Mouse (Mus musculus) midbrain, embryonic 13.5 days (tissue): ENCODE data around the gene Duoxa1. TPM values are rescaled to one million over a fixed set of nuclear protein-coding genes. Genes with fewer than 3 reads are reported as not detected.

Experiments used
- ATAC-seq: fragments of 200-750 bp; cut with Nextera tagmentation; 2 replicates; pipeline ENCODE4 v1.8.0; 2017; ENCODE audit warnings: mild to moderate bottlenecking, moderate TSS enrichment, moderate library complexity
- H3K27ac ChIP-seq: fragments of 300-500 bp; sonication (generic); 2 replicates; pipeline ENCODE4 v1.5.1; 2015; ENCODE audit warnings: inconsistent platforms, mild to moderate bottlenecking, moderate library complexity
- H3K27me3 ChIP-seq: fragments of 300-500 bp; sonication (generic); 2 replicates; pipeline ENCODE4 v1.6.1; 2015; ENCODE audit warnings: mild to moderate bottlenecking, inconsistent platforms
- H3K36me3 ChIP-seq: fragments of 300-500 bp; sonication (generic); 2 replicates; pipeline ENCODE4 v1.6.1; 2015; ENCODE audit warnings: mild to moderate bottlenecking, inconsistent platforms
- H3K4me1 ChIP-seq: fragments of 300-500 bp; sonication (generic); replicated peaks from 2 replicates; pipeline ENCODE4 v1.6.1; 2015; ENCODE audit warnings: inconsistent platforms
- H3K4me2 ChIP-seq: fragments of 300-500 bp; sonication (generic); replicated peaks from 2 replicates; pipeline ENCODE4 v1.6.1; 2015; ENCODE audit warnings: moderate library complexity, mild to moderate bottlenecking, inconsistent platforms
- H3K4me3 ChIP-seq: fragments of 300-500 bp; sonication (generic); replicated peaks from 2 replicates; pipeline ENCODE4 v1.5.1; 2015; ENCODE audit warnings: mild to moderate bottlenecking, inconsistent platforms
- H3K9ac ChIP-seq: fragments of 300-500 bp; sonication (generic); replicated peaks from 2 replicates; pipeline ENCODE4 v1.6.1; 2015; ENCODE audit warnings: mild to moderate bottlenecking, inconsistent platforms
- H3K9me3 ChIP-seq: fragments of 300-500 bp; sonication (generic); 2 replicates; pipeline ENCODE4 v1.6.1; 2016; ENCODE audit warnings: mild to moderate bottlenecking, inconsistent platforms
- WGBS: fragments of 180-500 bp; shearing (Covaris S2); methylation state at CpG from one replicate; pipeline ENCODE4 v1.1.7; 2015; 5-methylcytosine and 5-hydroxymethylcytosine counted together
- polyA plus RNA-seq: library from polyadenylated mRNA; unstranded; fragments of >200 nt; fragmentation: Nextera tagmentation; extraction: Ambion mirVana; gene quantifications from 2 replicates; pipeline ENCODE4 v1.2.1, GENCODE M21; 2015

Gene Duoxa1
- polyA plus RNA-seq, 1 experiment from 2014 or later = 0.20 TPM

- Histone ChIP-seq H3K9ac (no peak overlapping the region), H3K4me3 (no peak overlapping the region), H3K9me3 (no peaks in the 10 kb centered on the region), H3K4me1 (no peaks in the 10 kb centered on the region), H3K27ac (no peak overlapping the region), H3K4me2 (no peak overlapping the region), H3K36me3 (no peaks in the 10 kb centered on the region), H3K27me3 (no peaks in the 10 kb centered on the region)
- WGBS = 85% methylated on average over 3 of the region's 3 CpGs
- ATAC-seq = no peak
These were observed 11.1 kb upstream of the Duoxa1 start for GRCm38 (mm10) chr2:122324586-122324985.

GRCm38 (mm10) chr2:122323960-122324359 is 10.4 kb upstream of the Duoxa1 start:
- Histone ChIP-seq H3K27me3 (no peaks in the 10 kb centered on the region), H3K9me3 (no peaks in the 10 kb centered on the region), H3K9ac (no peak overlapping the region), H3K4me2 (no peak overlapping the region), H3K27ac (no peak overlapping the region), H3K36me3 (no peaks in the 10 kb centered on the region), H3K4me1 (no peaks in the 10 kb centered on the region), H3K4me3 (no peak overlapping the region)
- ATAC-seq = no peak
- WGBS = 66% methylated on average over 3 of the region's 3 CpGs

- no peak overlapping the region for H3K4me3 ChIP-seq
- WGBS = 77% methylated on average over 4 of the region's 4 CpGs
- H3K27me3 ChIP-seq = peaks cover 33% of the 10 kb centered on the region
- H3K27ac ChIP-seq = no peak overlapping the region
- H3K4me2 ChIP-seq = no peak overlapping the region
- H3K9me3 ChIP-seq = no peaks in the 10 kb centered on the region
- H3K36me3 ChIP-seq = no peaks in the 10 kb centered on the region
- H3K4me1 ChIP-seq = peaks cover 12% of the 10 kb centered on the region
- ATAC-seq = no peak
- H3K9ac ChIP-seq = no peak overlapping the region
These were observed 3.9 kb upstream of the Duoxa1 start for GRCm38 (mm10) chr2:122317384-122317783.

- no peak for ATAC-seq
- peaks cover 21% of the 10 kb centered on the region for H3K4me1 ChIP-seq
- WGBS = 91% methylated on average over 7 of the region's 7 CpGs
- H3K36me3 ChIP-seq = no peaks in the 10 kb centered on the region
- no peak within 1 kb of the TSS for H3K27ac ChIP-seq
- no peak within 1 kb of the TSS for H3K4me3 ChIP-seq
- no peak within 1 kb of the TSS for H3K4me2 ChIP-seq
- no peaks in the 10 kb centered on the region for H3K9me3 ChIP-seq
- H3K27me3 ChIP-seq = peaks cover 34% of the 10 kb centered on the region
- no peak within 1 kb of the TSS for H3K9ac ChIP-seq
These were observed 1.8 kb upstream of the Duoxa1 start, which contains the start of gene Duox1 for GRCm38 (mm10) chr2:122315372-122315771. Gene Duox1, plus strand, starts transcription at chr2:122315672.

GRCm38 (mm10) chr2:122312722-122313417 is 660 bp downstream of the Duoxa1 start:
- ATAC-seq = peak; percentile 58; the same call in 1 of the 2 replicates
- no peaks in the 10 kb centered on the region for H3K36me3 ChIP-seq
- no peak overlapping the region for H3K9ac ChIP-seq
- no peaks in the 10 kb centered on the region for H3K9me3 ChIP-seq
- H3K27ac ChIP-seq = no peak overlapping the region
- H3K4me3 ChIP-seq = peak overlapping the region; percentile 19
- peaks cover 21% of the 10 kb centered on the region for H3K4me1 ChIP-seq
- 4% methylated on average over 27 of the region's 27 CpGs for WGBS
- peak overlapping the region; percentile 43 for H3K4me2 ChIP-seq
- peaks cover 44% of the 10 kb centered on the region for H3K27me3 ChIP-seq

GRCm38 (mm10) chr2:122311561-122311960 is 2.0 kb downstream of the Duoxa1 start:
- Histone ChIP-seq H3K9ac (no peak overlapping the region), H3K4me2 (no peak overlapping the region), H3K27me3 (peaks cover 50% of the 10 kb centered on the region), H3K36me3 (no peaks in the 10 kb centered on the region), H3K9me3 (no peaks in the 10 kb centered on the region), H3K4me3 (no peak overlapping the region), H3K4me1 (peaks cover 21% of the 10 kb centered on the region), H3K27ac (no peak overlapping the region)
- ATAC-seq = peak; percentile 49; the same call in 1 of the 2 replicates
- 29% methylated on average over 2 of the region's 2 CpGs for WGBS

- peaks cover 64% of the 10 kb centered on the region for H3K27me3 ChIP-seq
- 39% methylated on average over 3 of the region's 3 CpGs for WGBS
- no peak for ATAC-seq
These were observed 3.9 kb downstream of the Duoxa1 start for GRCm38 (mm10) chr2:122309647-122310046.

GRCm38 (mm10) chr2:122306184-122306583 is 7.3 kb downstream of the Duoxa1 start:
- peaks cover 75% of the 10 kb centered on the region for H3K27me3 ChIP-seq
- H3K4me1 ChIP-seq = peaks cover 11% of the 10 kb centered on the region
- H3K9ac ChIP-seq = no peak overlapping the region
- H3K27ac ChIP-seq = no peak overlapping the region
- 79% methylated on average over 4 of the region's 4 CpGs for WGBS
- no peaks in the 10 kb centered on the region for H3K36me3 ChIP-seq
- ATAC-seq = no peak
- H3K4me2 ChIP-seq = no peak overlapping the region
- H3K4me3 ChIP-seq = no peak overlapping the region
- no peaks in the 10 kb centered on the region for H3K9me3 ChIP-seq

More at GRCm38 (mm10) chr2:122309647-122310046, 3.9 kb downstream of the Duoxa1 start:
- no peak overlapping the region for H3K9ac ChIP-seq
- no peak overlapping the region for H3K4me2 ChIP-seq
- no peak overlapping the region for H3K27ac ChIP-seq
- H3K9me3 ChIP-seq = no peaks in the 10 kb centered on the region
- H3K4me3 ChIP-seq = no peak overlapping the region
- H3K4me1 ChIP-seq = peaks cover 21% of the 10 kb centered on the region
- H3K36me3 ChIP-seq = no peaks in the 10 kb centered on the region

DNA sequence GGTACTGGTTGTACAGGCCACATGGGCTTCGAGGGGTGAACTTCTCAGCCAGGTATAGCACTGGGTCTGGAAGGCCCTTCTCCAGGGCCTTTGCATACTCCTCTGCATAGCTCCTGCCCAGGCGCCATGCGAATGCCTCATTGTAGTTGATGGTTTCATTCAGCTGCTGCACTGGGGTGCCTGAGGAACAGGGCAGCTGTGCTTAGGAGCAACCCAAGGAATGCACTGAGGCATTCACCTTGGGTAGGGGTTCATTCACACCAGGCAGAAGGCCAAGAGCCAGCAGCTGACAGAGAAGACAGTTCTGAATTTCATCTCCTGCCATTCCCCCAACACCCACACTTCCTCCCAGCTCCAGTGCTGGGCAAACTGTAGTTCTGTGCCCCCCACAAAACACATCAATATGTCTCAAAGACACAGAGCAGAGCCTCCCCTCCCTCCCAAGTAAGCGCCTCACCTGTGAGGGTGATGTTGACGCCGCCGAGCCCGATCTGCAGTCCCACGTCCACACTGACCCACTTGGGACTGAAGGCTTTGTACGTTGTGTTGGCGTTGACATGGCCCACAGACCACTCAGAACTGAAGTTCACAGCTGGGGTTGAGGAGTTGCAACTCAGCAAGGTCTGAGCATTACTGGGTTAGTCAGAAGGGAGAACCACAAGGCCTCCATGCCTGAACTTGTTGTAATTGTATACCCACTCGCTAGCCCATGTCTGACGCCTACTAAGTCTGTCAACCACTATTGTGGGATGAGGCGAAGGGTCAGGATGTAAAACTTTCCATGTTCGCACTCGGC is 8.2 kb downstream of the Duoxa1 start:
- Histone ChIP-seq H3K4me3 (no peak overlapping the region), H3K9me3 (no peaks in the 10 kb centered on the region), H3K27me3 (peaks cover 84% of the 10 kb centered on the region), H3K27ac (no peak overlapping the region), H3K9ac (no peak overlapping the region), H3K4me1 (peaks cover 18% of the 10 kb centered on the region), H3K4me2 (no peak overlapping the region), H3K36me3 (no peaks in the 10 kb centered on the region)
- ATAC-seq = no peak
- 87% methylated on average over 16 of the region's 16 CpGs for WGBS

DNA sequence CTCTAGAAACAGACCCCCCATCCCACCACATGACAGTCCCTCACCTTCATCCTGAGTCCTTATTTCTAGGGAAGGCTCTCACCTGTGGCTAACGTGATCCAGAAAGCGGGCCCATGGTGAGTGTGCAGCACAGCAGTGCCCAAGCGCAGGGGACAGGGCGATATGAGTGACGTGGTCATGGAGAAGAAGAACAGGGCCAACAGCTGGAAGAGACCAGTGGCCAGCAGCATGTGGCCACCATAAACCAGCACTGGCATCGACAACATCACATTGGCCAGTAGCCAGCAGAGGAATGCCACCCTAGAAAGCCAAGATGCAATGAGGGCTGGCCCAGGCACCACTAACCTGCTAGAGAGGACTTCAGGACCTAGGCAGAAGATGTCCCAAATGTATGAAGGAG is 9.0 kb downstream of the Duoxa1 start:
- Histone ChIP-seq H3K4me1 (peaks cover 18% of the 10 kb centered on the region), H3K9ac (no peak overlapping the region), H3K27me3 (peaks cover 91% of the 10 kb centered on the region), H3K36me3 (no peaks in the 10 kb centered on the region), H3K4me3 (no peak overlapping the region), H3K9me3 (no peaks in the 10 kb centered on the region), H3K4me2 (no peak overlapping the region), H3K27ac (no peak overlapping the region)
- ATAC-seq = no peak
- WGBS = 94% methylated on average over 6 of the region's 6 CpGs

- Histone ChIP-seq H3K4me3 (no peak overlapping the region), H3K36me3 (no peaks in the 10 kb centered on the region), H3K9me3 (no peaks in the 10 kb centered on the region), H3K9ac (no peak overlapping the region), H3K27me3 (peaks cover 98% of the 10 kb centered on the region), H3K27ac (no peak overlapping the region), H3K4me1 (peaks cover 35% of the 10 kb centered on the region), H3K4me2 (no peak overlapping the region)
- peak; percentile 57 for ATAC-seq
- 12% methylated on average over 9 of the region's 9 CpGs for WGBS
These were observed 10.8 kb downstream of the Duoxa1 start for GRCm38 (mm10) chr2:122302574-122303241.
